8 mouse cellular contexts compared by ENCODE assay signal in genomic region chr5:64092748-64093292, GRCm38 (mm10). TPM values are rescaled to one million over a fixed set of nuclear protein-coding genes. Genes with fewer than 3 reads are reported as not detected.
DNase-seq lines count a peak whose midpoint lies in the region; ATAC-seq lines count a peak whose summit lies in the region.

Gene Pgm2 (plus strand): TSS chr5:64092950.

- ATAC-seq in hindbrain, embryonic 13.5 days (ENCODE audit: low FRiP score): peak; percentile 95

- DNase-seq in R1 (ENCODE audit: low read depth, low spot score): peak; percentile 93
- DNase-seq in cerebellum, postnatal 14 days: peak; percentile 83 to 85
- DNase-seq in frontal cortex, postnatal 14 days (ENCODE audit: low spot score in 2 of 2): peak; percentile 49 to 71
- DNase-seq in layer of hippocampus, postnatal 25 days (ENCODE audit: extremely low spot score in 1 of 2, low spot score in 1 of 2): peak; percentile 64 to 77
- DNase-seq in lung, postnatal 14 days: peak; percentile 88
- peak; percentile 82 for DNase-seq in ovary, postnatal 36 days (ENCODE audit: low spot score)
- peak; percentile 81 for DNase-seq in thymus, postnatal 14 days

- peaks cover 19% of the 10 kb centered on the region for H3K4me1 ChIP-seq in hindbrain, embryonic 13.5 days (replicated peaks)

- H3K9ac ChIP-seq in hindbrain, embryonic 13.5 days: peak within 1 kb of the TSS; percentile 88

- WGBS in hindbrain, embryonic 13.5 days: under 1% methylated on average over 43 of the region's 43 CpGs

- no peaks in the 10 kb centered on the region for H3K27me3 ChIP-seq in hindbrain, embryonic 13.5 days

- peak within 1 kb of the TSS; percentile 68 for H3K4me3 ChIP-seq in hindbrain, embryonic 13.5 days

- H3K27ac ChIP-seq in hindbrain, embryonic 13.5 days: peak within 1 kb of the TSS; percentile 84

- H3K36me3 ChIP-seq in hindbrain, embryonic 13.5 days: peaks cover 10% of the 10 kb centered on the region

- H3K9me3 ChIP-seq in hindbrain, embryonic 13.5 days: no peaks in the 10 kb centered on the region

- H3K4me2 ChIP-seq in hindbrain, embryonic 13.5 days: peak within 1 kb of the TSS; percentile 85

RNA-seq across cellular contexts. Expression of gene Pgm2, which starts in this region (rescaled TPM):
- polyA plus RNA-seq in hindbrain, embryonic 13.5 days (2015; fragmentation: Nextera tagmentation; extraction: Ambion mirVana): 23.4 and 24.0 TPM in 2 replicates
- total RNA-seq in layer of hippocampus, postnatal 25 days (2021): 10 to 100 TPM; 10.8 to 11.4 TPM

Comparison
In these comparisons a context has a peak if more than half of its experiments do, and no peak if none do; other contexts are left out.
1. Peak in every context shown above with its lines: DNase-seq, ATAC-seq, H3K4me3 ChIP-seq and H3K27ac ChIP-seq.